ENCODE assay signal across 23 mouse cellular contexts in genomic region chr6:120982314-120982713, GRCm38 (mm10).
"Had no signal": no experiment of that assay in that cellular context is flagged by ENCODE, and none has a peak within 500 bp of the region (broad histone marks: within the 10 kb centered on the region; RNA-seq: fewer than 3 reads in every experiment).

No protein-coding gene starts in this region.

- H3K27me3 ChIP-seq: heart, embryonic 13.5 days; heart, embryonic 15.5 days; hindbrain, embryonic 12.5 days; intestine, embryonic 15.5 days; limb, embryonic 13.5 days; limb, embryonic 15.5 days; liver, embryonic 12.5 days had no signal

- H3K9ac ChIP-seq: heart, embryonic 13.5 days; heart, embryonic 15.5 days; hindbrain, embryonic 12.5 days; hindbrain, embryonic 14.5 days; intestine, embryonic 15.5 days; limb, embryonic 13.5 days; limb, embryonic 15.5 days; liver, embryonic 12.5 days; liver, embryonic 14.5 days had no signal

- DNase-seq: gastrocnemius, postnatal 14 days; gastrocnemius, postnatal 36 days; heart, postnatal 14 days; kidney, adult 18-20 months; kidney, adult 8-10 months; kidney, postnatal 10 days; kidney, postnatal 25 days; left cerebral cortex, postnatal 4 days had no signal

- ATAC-seq: hindbrain, embryonic 16.5 days; inflammation-experienced regulatory T-cells, adult 6 months; intestine, embryonic 15.5 days had no signal

- H3K4me2 ChIP-seq: heart, embryonic 13.5 days; heart, embryonic 15.5 days; hindbrain, embryonic 12.5 days; hindbrain, embryonic 14.5 days; intestine, embryonic 15.5 days; limb, embryonic 13.5 days; limb, embryonic 15.5 days; liver, embryonic 12.5 days had no signal

- H3K27ac ChIP-seq: heart, adult 2 months; heart, embryonic 10.5 days; heart, embryonic 13.5 days; heart, embryonic 15.5 days; hindbrain, embryonic 10.5 days; hindbrain, embryonic 12.5 days; hindbrain, embryonic 14.5 days; intestine, embryonic 15.5 days; layer of hippocampus, adult 2 months; limb, embryonic 13.5 days; limb, embryonic 15.5 days; liver, embryonic 12.5 days; liver, embryonic 14.5 days had no signal

- H3K4me3 ChIP-seq: heart, adult 2 months; heart, embryonic 10.5 days; heart, embryonic 13.5 days; heart, embryonic 15.5 days; hindbrain, embryonic 10.5 days; hindbrain, embryonic 12.5 days; intestine, embryonic 15.5 days; layer of hippocampus, adult 2 months; limb, embryonic 13.5 days; limb, embryonic 15.5 days; liver, embryonic 12.5 days had no signal

- H3K9me3 ChIP-seq: heart, embryonic 10.5 days; heart, embryonic 13.5 days; heart, embryonic 15.5 days; hindbrain, embryonic 10.5 days; hindbrain, embryonic 12.5 days; intestine, embryonic 15.5 days; limb, embryonic 13.5 days; limb, embryonic 15.5 days; liver, embryonic 12.5 days had no signal
